Mouse (Mus musculus) frontal cortex, adult 2 months (tissue): Measurements from ENCODE around the gene Dusp1. TPM values are rescaled to one million over a fixed set of nuclear protein-coding genes. Genes with fewer than 3 reads are reported as not detected.

Source experiments
- DNase-seq, 2 experiments: peaks; one replicate each; pipeline ENCODE4 v3.0.0; 2022; ENCODE audit warnings: low spot score in 1 of 2; ENCODE audit errors: extremely low spot score in 1 of 2
- polyA plus RNA-seq: library from polyadenylated mRNA; depleted of rRNA; stranded (reverse); fragments of >200 nt; gene quantifications from 2 replicates; pipeline ENCODE4 v1.2.3, GENCODE M21; 2012

Gene Dusp1
- polyA plus RNA-seq, 1 experiment: 40.9 TPM

- no peak for DNase-seq
These were observed 22.7 kb upstream of the Dusp1 start for GRCm38 (mm10) chr17:26584558-26585136.

GRCm38 (mm10) chr17:26584063-26584462 lies 22.1 kb upstream of the Dusp1 start:
- no peak for DNase-seq

DNA sequence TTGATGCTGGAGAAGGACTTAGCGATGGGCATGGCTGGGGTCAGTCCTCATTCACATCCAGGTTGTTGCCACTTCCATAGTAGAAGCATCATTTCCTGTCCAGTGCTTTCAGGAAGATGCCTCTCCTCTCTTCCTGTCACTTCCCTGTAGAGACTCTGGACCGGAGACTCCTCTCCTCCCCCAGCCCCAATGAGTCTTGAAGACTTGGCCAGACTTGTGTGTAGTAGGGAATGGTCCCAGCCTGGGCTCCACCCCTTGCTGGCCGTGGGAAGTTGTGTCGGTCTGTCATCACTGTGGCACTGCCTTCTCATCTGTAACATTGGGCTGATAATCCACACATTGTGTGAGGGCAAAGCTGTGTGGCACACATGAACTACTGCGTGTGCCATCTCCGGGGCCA lies 21.7 kb upstream of the Dusp1 start:
- DNase-seq: no peak

DNA sequence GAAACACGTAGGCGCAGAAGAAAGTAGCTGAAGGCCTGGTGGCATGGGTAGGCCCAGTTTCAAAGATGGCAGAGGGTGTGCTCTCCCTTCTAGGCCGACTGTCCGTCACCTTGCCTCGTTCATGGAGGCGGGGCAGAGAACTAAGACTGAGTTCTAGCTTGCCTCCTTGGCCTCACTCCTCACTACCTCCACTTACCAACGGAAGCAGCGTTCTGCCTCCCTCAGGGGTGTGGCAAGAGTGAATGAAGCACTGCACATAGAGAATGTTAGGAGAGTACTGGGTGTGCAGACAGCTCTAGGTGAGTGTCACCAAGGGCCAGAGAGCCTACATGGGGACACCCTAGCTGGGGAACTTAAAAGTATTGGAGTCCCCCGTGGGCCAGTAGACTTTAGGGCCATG lies 21.1 kb upstream of the Dusp1 start:
- DNase-seq: no peak

DNA sequence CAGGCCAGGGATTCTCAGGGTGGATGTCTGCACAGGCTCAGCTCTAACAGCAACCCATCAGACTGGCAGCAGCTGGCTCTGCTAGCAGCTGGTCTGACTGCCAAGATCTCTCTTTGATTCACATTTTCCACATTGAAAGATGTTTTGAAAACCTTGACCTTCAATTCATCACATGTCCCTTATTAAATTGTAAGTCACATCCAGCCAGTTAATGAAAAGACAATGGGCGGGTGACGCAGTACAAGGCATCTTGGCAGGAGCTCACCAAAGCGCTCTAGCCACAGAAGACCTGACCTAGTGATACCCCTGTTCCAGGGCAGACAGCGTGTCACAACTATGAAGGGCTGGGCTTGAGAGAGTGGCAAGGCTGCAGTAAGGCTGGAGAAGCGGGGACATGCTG lies 20.4 kb upstream of the Dusp1 start:
- DNase-seq: peak in 1 of 2 experiments; percentile 49

DNA sequence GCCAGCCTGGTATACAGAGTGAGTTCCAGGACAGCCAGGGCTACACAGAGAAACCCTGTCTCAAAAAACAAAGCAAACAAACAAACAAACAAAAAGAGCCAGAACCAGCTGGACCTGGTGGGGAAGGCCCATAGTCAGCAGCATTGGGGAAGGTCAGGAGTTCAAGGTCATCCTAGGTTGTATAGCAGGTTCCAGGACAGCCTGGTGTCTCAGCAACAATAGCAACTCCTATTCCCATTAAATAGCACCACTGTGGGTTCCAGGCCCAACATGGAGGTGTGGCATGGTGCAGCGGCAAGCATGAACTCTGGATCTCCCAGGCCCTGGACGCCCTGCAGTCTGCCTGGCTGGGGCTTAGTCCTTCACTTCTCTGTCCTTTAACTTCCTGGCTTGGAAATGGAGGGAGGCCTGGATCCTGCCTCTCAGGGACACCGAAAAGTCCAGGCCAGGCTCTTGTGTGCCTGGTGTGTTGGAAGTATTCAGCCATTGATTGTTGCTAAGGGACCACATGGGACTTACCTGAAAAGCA lies 19.0 kb upstream of the Dusp1 start:
- DNase-seq: no peak

DNA sequence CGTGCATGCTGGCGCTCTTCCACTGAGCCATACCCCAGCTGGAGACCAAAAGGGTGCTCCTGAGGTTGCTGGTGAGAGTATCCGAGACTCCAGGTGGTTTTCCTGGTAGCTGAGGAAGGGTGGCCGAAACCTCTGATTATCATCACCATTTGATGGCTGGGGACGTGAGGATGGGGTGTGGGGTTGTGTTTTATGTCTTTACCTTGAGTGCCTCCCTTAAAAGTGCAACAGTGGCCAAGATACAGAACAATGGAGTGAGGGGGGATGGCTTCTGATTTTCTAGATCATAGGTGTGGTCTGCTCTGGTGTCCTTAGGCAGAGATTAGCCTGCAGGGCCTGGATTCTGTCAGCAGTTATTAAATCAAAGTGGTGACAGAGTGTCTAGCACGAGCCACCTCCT lies 17.5 kb upstream of the Dusp1 start:
- DNase-seq: no peak

DNA sequence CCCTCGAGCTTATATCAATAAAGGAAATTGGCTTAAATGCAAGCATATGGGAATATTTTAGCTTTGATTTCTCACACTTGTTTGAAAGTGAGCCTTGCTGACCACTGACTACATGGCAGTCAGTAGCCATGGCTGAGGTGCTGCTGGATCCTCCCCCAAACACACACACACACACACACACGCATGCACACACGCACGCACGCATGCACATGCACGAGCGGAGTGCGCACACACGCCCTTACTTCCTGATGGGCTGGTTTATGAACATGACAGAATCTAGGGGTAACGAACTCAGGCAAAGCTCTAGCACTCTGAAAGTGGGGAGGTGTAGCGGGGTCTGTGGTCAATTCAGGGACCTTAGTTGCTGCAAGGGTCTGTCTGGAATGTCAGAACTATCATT lies 16.8 kb upstream of the Dusp1 start:
- DNase-seq: no peak

DNA sequence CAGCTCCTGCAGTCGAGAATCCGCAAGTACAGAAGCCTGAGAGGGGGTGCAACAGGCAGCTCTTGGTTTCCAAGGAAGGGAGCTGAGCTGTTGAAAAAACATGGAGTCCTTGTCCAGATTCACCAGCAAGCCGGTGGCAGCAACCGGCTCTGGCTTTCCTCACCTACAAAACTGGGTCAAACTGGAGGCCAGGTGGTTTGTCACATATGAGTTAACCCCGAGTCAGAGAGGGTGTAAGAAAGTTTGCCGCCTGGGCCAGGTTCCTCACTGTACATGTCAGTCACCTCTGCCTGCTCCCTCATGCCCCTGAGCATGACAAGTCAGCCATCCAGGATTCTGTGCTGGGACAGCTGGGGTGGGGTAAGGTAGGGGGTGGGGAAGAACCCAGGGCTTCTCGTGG lies 16.2 kb upstream of the Dusp1 start:
- DNase-seq: no peak

GRCm38 (mm10) chr17:26577309-26577708 lies 15.4 kb upstream of the Dusp1 start:
- DNase-seq: no peak

DNA sequence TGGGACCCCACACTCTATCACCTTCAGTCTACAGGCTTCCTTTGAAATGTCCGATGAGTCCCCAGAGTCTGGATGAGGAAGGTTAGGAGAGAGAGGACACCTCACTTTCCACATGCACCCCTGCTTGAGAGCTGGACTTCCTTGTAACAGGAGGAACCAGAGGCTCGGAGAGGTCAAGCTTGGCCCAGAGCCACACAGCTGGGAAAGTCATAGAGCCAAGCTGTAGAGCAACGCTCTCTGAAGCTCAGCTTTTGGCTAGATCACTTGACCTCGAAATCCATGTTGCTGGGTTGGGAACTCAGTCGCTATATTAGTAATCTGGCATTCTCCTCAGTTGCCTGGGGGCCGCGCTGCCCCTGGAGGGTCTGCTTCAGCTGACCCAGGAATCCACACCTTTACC lies 14.9 kb upstream of the Dusp1 start:
- no peak for DNase-seq

- peak; percentile 56 to 76 for DNase-seq
These were observed 14.1 kb upstream of the Dusp1 start for GRCm38 (mm10) chr17:26575786-26576690.

- DNase-seq: no peak
These were observed 12.8 kb upstream of the Dusp1 start for GRCm38 (mm10) chr17:26574701-26575100.

GRCm38 (mm10) chr17:26574118-26574517 lies 12.2 kb upstream of the Dusp1 start:
- no peak for DNase-seq

GRCm38 (mm10) chr17:26572265-26572664 lies 10.3 kb upstream of the Dusp1 start:
- DNase-seq: no peak

- DNase-seq: no peak
These were observed 9.4 kb upstream of the Dusp1 start for GRCm38 (mm10) chr17:26571377-26571776.

- DNase-seq: no peak
These were observed 8.8 kb upstream of the Dusp1 start for GRCm38 (mm10) chr17:26570651-26571118.

DNA sequence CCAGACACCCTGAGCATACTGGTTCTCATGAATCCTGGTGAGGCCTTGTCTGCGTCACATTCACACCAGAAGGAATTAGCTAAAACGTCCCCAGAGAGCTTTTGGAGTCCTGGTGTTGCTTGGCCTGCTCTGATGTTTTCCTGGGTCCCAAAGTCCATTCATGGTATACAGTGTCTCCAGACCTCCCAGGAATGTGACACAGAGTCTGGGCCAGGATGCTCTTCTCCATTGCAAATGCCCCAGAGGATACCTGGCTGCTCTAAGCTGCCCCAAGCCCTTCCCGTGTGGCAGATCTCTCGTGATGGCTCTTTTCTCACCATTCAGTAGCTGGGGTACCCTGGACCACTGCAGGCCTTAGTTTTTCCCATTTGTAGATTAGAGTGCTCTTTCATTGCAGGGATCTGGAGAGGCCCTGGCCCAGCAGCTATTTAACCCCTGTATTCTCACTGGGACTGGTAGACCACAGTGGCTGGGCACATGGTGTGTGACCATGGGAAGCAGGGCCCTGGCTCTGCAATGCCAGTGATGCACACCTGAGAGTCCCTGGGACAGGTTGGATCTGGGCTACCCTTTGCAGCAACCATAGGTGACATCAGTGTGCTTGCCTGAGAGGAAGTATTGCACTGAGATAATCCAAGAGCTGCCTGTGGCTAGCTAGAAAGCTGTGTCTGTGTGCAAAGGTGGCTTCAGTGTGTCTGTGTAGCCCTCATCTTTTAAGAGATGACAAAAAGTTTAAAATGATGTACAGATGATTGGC lies 7.8 kb upstream of the Dusp1 start:
- no peak for DNase-seq

DNA sequence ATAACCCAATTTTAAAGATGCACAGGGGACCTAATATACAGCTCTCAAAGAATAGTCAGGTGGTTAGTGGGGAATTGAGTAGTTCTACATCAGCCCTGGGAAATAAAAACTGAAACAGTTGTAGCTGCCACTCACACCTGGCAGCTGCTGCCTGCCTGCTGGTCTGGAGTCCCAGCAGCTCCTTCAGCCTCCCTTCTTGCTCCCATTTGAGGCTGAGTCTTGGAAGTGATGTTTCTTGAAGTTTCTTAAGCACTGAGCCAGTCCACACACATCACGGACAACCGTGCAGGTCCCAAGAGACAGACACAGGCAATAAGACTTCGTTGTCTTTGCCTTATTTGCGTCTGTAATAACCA lies 5.9 kb upstream of the Dusp1 start:
- no peak for DNase-seq

DNA sequence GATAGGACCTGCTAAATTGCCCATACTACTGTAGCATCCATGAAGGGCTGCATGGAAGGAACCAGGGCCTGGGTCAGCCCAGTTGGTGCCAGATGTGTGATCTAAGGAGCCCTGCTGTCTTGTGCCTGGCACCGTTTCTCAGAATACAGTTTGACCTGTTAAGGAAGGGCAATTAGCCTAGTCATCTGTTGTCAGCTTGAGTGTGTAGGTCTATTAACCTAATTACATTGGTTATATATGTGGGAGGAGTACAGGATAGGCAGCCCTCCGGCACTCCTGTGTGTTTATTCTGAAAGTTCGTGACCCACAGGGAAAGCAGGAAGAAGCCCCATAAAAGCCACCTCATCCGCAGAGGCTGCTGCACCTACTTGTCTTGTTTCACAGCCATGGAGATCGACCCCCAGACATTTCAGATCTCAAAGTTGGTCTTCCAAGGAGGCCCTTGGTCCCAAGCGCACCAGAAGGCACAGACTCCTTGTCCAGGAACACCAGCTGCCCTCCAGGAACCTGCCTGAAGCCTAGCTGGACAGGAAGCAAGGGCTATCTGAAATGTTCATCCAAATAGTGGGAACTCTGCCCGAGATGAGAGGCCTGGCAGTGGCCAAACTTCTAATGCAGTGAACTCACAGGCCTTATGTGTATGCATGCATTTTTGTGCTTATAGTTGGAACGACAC lies 5.4 kb upstream of the Dusp1 start:
- DNase-seq: no peak

GRCm38 (mm10) chr17:26564439-26564838 lies 2.5 kb upstream of the Dusp1 start:
- no peak for DNase-seq
